Mouse (Mus musculus) MEL-GATA-1-ER (cell line): ENCODE results near the gene Grin3b.
A peak's percentile ranks its signal among the peaks of the same experiment; 100 is the strongest.

Experiments
- DNase-seq: peaks from one replicate; pipeline ENCODE4 v3.0.0-alpha.2; 2012; ENCODE audit warnings: low read depth; ENCODE audit errors: extremely low read depth

The Grin3b gene

DNA sequence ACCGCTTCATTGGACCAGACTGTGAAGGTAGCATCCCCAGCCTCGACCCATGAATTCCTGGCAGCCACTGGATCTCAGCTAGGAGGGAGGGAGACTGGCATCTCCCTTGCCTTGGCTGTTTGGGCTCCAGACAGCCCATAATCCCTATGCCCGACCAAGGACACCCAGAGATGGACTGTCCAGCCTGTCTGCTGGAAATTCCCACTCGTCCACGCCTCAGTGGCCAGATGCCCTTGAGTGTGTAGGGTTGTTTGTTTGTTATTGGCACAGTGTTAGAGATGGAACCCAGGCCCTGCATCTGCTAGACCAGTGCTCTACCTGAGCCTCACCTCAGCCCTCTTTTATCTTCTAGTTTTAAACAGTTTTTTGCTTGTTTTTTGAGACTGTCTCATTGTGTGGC is 5.2 kb upstream of the Grin3b start:
- no peak for DNase-seq

DNA sequence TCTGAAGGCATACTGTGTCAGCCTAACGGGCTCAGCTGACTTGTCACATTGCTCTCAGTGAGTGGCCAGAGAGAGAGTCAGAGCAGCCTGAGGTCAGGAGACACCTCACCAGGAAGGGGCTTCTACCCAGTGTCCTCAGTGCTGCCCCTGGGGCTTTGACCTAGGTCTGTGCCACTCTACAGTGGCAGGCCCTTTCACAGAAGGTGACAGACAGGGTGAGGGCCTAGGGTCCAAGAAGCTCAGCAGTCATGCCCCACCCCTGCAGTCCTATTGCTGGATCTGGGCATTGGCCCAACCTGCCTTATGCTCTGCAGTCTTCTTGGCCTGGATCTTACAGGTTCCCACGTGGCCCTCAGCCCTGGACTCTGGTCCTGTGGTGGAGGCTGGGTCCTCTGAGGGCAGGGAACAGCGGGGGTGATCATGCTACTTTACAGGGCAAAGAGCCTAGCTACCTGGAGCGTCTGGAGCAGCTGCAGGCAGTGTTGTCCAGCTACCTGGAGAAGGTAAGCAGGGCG is 3.6 kb upstream of the Grin3b start:
- DNase-seq = no peak

- no peak for DNase-seq
Measured at GRCm38 (mm10) chr10:79968181-79968580, 2.3 kb upstream of the Grin3b start.

- DNase-seq = no peak
Measured at GRCm38 (mm10) chr10:79969124-79969568, 1.4 kb upstream of the Grin3b start.

DNA sequence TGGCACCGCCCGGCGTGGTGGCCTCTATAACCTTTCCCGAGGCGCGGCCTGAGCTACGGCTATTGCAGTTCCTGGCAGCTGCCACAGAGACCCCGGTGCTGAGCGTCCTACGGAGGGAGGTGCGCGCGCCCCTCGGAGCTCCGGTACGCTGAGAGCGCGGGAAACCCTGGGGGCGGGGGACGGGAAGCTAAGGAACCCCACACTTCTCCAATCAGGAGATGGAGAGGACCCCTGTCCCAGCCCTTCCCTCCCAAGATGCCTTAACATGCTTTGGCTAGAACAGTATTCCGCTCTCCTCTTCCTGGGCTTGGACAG is 625 bp downstream of the Grin3b start:
- no peak for DNase-seq

DNA sequence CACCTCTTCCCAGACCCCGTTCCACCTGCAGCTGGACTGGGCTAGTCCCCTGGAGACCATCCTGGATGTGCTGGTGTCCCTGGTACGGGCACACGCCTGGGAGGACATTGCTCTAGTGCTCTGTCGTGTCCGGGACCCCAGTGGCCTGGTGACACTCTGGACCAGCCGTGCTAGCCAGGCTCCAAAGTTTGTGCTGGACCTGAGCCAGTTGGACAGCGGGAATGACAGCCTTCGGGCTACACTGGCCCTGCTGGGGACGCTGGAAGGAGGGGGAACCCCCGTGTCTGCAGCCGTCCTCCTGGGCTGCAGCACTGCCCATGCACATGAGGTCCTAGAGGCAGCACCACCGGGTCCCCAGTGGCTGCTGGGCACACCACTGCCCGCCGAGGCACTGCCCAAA is 2.3 kb downstream of the Grin3b start:
- DNase-seq = no peak

DNA sequence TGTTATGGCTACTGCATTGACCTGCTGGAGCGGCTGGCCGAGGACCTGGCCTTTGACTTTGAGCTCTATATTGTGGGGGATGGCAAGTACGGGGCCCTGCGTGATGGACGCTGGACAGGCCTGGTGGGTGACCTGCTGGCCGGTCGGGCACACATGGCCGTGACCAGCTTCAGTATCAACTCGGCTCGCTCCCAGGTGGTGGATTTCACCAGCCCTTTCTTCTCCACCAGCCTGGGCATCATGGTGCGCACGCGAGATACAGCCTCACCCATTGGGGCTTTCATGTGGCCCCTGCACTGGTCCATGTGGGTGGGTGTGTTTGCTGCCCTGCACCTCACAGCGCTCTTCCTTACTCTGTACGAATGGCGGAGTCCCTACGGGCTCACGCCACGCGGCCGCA is 3.6 kb downstream of the Grin3b start:
- no peak for DNase-seq

- DNase-seq = no peak
Measured at GRCm38 (mm10) chr10:79974668-79975067, 4.2 kb downstream of the Grin3b start.

- no peak for DNase-seq
Measured at GRCm38 (mm10) chr10:79976071-79976721, 5.7 kb downstream of the Grin3b start.

- no peak for DNase-seq
Measured at GRCm38 (mm10) chr10:79976722-79977107, 6.2 kb downstream of the Grin3b start.

GRCm38 (mm10) chr10:79977324-79977723 is 6.8 kb downstream of the Grin3b start:
- DNase-seq = no peak

DNA sequence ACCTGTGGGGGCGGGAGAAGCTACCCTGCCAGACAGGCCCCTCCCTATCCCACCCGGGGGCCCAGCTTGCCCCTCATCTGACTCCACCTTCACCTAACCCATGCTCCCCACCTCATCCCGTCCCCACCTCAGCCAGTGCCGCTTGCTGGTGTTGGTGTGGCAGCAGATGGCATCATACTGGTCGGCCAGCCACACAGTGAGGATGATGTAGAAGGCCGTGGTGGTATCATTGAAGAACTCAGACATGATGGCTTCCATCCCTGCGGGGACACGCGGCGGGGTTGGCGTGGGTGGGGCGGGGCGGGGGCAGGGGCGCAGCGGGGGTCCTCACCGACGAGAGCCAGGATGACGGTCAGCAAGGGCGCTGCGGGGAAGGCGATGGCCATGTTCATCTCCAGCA is 7.5 kb downstream of the Grin3b start:
- no peak for DNase-seq

- no peak for DNase-seq
Measured at GRCm38 (mm10) chr10:79979401-79980155, 9.1 kb downstream of the Grin3b start.

DNA sequence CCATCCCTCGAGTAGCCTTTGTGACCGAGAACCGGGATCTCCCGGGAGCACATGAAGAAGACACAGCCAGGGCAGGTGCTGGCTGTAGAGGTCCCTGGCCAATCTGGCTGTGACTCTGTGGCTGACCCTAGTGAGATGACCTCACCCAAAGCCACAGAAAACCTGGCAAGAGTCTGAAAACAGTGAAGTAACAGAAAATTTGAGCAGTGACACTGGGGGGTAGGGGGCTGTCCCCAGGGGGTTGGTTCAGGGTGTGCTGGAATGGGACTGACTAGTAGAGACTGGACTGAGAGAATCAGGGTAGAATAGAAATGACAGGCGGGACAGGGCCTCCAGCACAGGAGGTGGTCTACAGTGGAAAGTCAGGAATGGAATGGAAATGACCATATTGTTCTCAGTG is 12.7 kb downstream of the Grin3b start:
- DNase-seq = no peak

DNA sequence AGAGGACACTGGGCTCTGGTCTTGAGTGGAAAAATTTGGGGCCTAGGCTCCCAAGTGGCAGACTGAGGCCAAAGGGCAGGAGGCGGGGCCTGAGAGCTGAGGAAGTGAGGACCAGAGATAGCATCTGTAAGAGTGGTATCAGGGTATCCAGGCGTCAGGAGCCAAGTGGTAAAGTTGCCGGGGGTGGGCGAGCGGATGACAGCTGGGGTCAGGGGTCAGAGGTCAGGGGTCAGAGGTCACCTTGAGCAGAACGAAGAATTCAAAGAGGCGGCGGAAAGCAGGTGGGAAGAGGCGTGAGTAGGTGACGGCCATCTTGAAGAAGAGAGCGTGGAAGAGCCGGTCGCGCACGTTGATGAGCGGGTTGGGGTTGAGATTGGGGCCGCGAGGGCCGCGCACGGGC is 13.2 kb downstream of the Grin3b start:
- DNase-seq = no peak

DNA sequence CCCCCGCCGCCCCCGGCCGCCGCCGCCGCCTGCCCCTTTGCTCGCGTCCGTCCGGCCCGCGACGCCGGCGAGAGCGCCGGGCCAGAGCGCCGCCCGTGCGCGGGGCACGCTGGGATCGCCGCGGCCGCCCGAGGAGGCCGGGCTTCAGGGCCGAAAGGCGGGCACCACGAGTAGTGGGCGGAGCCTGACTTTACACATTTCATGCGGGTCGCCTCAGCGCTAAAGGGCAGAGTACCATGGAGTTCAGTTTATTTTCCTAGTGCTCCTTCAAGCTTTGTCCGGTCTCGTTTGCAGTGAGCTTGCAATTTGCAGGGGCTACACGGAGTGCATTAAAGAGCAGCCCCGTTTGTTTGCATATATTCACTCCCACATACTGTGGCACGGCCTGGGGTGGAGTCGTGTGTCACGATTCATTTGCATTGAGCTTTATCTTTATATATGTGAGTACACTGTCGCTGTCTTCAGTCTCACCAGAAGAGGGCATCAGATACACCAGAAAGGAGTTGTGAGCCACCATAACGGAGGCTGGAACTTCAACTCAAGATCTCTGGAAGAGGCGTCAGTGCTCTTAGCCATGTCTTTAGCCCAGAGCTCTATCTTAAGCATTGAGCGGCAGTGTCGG is 13.8 kb downstream of the Grin3b start, which contains the start of gene Tmem259:
TSS of gene Tmem259 (minus strand) at position 136 of the 622 bp plus-strand sequence.
- DNase-seq = peak; percentile 93

- DNase-seq = peak; percentile 98
Measured at GRCm38 (mm10) chr10:79984871-79985270, 14.4 kb downstream of the Grin3b start.

DNA sequence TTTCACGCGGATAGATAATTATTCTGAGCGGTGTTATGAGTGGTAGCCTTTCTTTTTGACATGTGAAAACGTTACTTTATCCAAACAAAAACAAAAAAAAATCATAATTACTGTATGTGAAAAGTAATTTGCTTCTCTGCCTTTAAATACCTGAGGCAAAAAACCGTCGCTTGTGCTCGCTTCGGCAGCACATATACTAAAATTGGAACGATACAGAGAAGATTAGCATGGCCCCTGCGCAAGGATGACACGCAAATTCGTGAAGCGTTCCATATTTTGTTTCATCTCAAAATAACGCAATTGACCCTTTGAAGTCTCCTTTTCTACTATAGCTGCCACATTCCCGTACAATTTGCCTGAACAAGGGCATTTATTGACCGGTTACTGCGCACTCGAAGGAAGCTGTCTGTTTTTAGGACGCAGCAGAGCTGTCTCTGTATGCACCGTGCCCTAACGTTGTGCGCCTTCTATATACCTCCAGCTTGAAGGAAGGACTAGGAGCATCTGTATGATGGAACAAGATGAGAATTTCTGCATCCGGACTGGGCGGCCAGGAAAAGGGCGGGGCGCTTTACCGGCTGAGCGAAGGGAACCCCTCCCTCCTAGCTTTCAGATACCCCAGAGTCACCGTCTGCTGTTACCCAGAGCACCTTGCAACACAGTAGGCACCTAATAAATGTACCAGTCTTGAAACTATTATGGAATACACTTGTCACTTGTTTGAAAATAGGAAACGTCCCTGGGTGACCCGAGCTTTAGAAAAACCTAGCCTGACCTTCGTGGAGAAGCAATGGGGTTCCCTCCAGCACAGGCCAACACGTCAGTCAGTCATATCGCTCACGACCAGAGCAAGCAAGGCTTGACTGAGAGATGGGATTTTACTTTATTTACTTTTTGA is 15.1 kb downstream of the Grin3b start:
- peak; percentile 79 for DNase-seq

DNA sequence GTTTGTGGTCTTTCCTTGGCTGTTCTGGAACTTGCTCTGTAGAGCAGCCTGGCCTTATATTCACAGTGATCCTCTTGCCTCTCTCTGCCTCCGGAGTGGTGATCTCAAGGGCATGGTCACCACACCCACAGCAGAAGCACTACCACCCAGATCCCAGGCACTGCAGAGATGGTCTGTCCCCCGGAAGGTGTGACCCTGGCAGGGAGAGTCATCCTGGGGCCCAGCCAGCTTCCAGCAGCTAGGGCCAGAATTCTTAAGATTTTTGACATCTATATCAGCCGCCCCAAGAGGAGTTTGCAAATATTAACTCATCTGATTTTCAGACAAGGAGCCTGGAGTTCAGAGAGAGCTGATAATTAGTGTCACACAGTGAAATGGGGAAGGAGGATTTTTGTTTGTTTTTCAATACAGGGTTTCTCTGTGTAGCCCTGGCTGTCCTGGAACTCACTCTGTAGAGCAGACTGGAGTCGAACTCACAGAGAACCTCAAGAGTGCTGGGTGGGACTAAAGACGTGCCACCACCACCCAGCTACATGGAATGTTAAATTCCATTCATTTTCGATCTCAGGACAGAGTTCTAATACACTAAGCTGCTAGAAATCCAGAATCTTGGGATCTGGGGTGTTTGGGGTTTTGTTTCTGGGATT is 15.8 kb downstream of the Grin3b start:
- no peak for DNase-seq

GRCm38 (mm10) chr10:79986963-79987362 is 16.4 kb downstream of the Grin3b start:
- DNase-seq = peak; percentile 90
